Mouse (Mus musculus): ENCODE data around the gene D230025D16Rik. TPM values are rescaled to one million over a fixed set of nuclear protein-coding genes. Genes with fewer than 3 reads are reported as not detected.

Gene D230025D16Rik
- polyA plus RNA-seq, 1 experiment = 1.3 TPM

DNA sequence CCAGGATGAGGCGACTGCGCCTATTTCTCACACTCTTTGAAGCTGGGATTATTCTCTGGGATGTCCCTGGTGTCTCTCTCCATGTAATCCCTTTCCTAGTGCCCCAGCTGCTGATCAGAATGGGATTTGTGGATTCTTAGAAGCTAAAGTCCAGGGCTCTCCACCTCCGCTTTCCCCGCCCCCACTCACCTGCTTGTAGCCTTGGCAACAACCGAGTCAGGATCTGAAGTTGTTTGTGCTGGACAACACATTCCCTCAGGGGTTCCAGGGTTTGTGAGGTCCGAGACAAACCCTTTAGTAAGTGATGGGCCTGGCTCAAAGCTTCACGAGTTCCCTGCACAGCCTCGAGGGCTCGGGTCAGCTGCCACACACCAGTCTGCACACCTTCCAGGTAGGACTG is 69.8 kb downstream of the D230025D16Rik start:
- TF ChIP-seq GATA1 (IDR thresholded peaks at IDR 0.05; ENCODE audit: low read length) (no peak), TAL1 (IDR thresholded peaks at IDR 0.05; ENCODE audit: low read length) (no peak)
- H3K9me3 ChIP-seq (ENCODE audit: control insufficient read depth, low read length) = no peaks in the 10 kb centered on the region
- H3K36me3 ChIP-seq (ENCODE audit: control insufficient read depth) = peaks cover 28% of the 10 kb centered on the region
- H3K4me3 ChIP-seq (replicated peaks) = no peak overlapping the region
- peaks cover 17% of the 10 kb centered on the region for H3K27me3 ChIP-seq (ENCODE audit: control insufficient read depth)
- peaks cover 55% of the 10 kb centered on the region for H3K4me1 ChIP-seq (ENCODE audit: control insufficient read depth)

DNA sequence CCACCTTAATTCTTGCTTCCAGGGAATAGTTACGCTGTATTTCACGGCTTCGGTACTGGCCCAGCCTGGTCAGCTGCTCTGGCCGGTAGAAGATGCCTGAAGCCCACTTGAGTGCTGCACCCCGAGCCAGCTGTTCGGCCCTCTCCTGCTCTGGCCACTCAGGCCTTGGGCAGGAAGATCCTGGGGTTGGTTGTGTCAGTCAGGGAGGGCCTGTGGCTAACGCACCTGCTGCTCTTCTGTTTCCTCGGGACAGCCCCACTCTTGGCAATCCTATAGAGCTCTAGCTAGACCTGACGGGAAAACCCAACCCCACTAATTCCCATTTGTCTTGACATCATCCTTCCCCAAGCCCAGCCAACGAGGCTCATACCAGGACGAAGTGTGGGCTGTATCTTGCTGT is 70.3 kb downstream of the D230025D16Rik start:
- TF ChIP-seq GATA1 (IDR thresholded peaks at IDR 0.05; ENCODE audit: low read length) (no peak), TAL1 (IDR thresholded peaks at IDR 0.05; ENCODE audit: low read length) (0 out of 3 replicates have a peak, but pooled peaks have one; percentile 7)
- Histone ChIP-seq H3K4me1 (ENCODE audit: control insufficient read depth) (peaks cover 55% of the 10 kb centered on the region), H3K9me3 (ENCODE audit: control insufficient read depth, low read length) (no peaks in the 10 kb centered on the region), H3K4me3 (replicated peaks) (peak overlapping the region; percentile 31), H3K27me3 (ENCODE audit: control insufficient read depth) (peaks cover 12% of the 10 kb centered on the region), H3K36me3 (ENCODE audit: control insufficient read depth) (peaks cover 33% of the 10 kb centered on the region)

DNA sequence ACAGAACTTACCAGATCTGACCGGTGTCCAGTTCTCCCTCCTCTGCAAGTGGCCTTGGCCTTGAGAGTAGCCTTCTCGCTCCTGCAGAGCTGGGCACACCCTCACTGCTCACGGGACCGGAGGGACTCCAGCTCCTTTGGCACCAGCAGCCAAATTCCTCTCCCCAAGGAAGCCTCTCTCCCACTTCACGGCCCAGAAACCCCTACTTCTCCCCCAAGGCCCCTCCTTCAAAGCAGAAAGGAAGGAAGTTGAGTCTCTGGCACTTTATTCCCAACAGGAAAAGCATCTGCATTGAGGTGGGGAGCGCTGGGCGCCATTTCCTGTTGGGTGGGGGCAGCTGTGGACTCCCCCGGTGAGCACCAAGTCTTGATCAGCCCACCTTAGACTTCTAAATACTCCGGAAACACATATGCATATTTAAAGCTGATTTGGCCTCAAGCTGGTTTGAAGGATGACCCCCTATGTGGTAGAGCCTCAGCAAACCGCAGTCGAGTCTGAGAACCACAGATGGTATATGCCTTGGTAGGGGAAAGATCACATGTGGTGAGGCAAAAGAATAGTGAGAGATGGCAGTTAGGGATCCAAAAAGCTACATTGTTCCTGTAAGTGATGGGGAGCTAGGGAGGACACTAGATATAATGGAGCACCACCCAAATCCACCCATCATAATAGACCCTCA is 71.1 kb downstream of the D230025D16Rik start, which contains the start of gene Exoc3l:
Exoc3l (minus strand) TSS at position 207 of the 679 bp plus-strand sequence.
- Histone ChIP-seq H3K27me3 (ENCODE audit: control insufficient read depth) (peaks cover 5% of the 10 kb centered on the region), H3K36me3 (ENCODE audit: control insufficient read depth) (peaks cover 41% of the 10 kb centered on the region), H3K4me3 (replicated peaks) (peak within 1 kb of the TSS; percentile 67), H3K4me1 (ENCODE audit: control insufficient read depth) (peaks cover 55% of the 10 kb centered on the region), H3K9me3 (ENCODE audit: control insufficient read depth, low read length) (no peaks in the 10 kb centered on the region)
- TF ChIP-seq TAL1 (IDR thresholded peaks at IDR 0.05; ENCODE audit: low read length) = no peak
- TF ChIP-seq GATA1 (IDR thresholded peaks at IDR 0.05; ENCODE audit: low read length) = no peak

GRCm38 (mm10) chr8:105297511-105298192 is 72.7 kb downstream of the D230025D16Rik start, which contains the start of gene E2f4:
Gene E2f4 (plus strand): TSS chr8:105297663.
- no peaks in the 10 kb centered on the region for H3K9me3 ChIP-seq (ENCODE audit: control insufficient read depth, low read length)
- H3K27me3 ChIP-seq (ENCODE audit: control insufficient read depth) = peaks cover 5% of the 10 kb centered on the region
- no peak for TF ChIP-seq TAL1 (IDR thresholded peaks at IDR 0.05; ENCODE audit: low read length)
- no peak for TF ChIP-seq GATA1 (IDR thresholded peaks at IDR 0.05; ENCODE audit: low read length)
- peak within 1 kb of the TSS; percentile 67 for H3K4me3 ChIP-seq (replicated peaks)
- H3K4me1 ChIP-seq (ENCODE audit: control insufficient read depth) = peaks cover 68% of the 10 kb centered on the region
- peaks cover 57% of the 10 kb centered on the region for H3K36me3 ChIP-seq (ENCODE audit: control insufficient read depth)

GRCm38 (mm10) chr8:105298351-105299252 is 73.7 kb downstream of the D230025D16Rik start:
- no peaks in the 10 kb centered on the region for H3K9me3 ChIP-seq (ENCODE audit: control insufficient read depth, low read length)
- peaks cover 67% of the 10 kb centered on the region for H3K36me3 ChIP-seq (ENCODE audit: control insufficient read depth)
- peak overlapping the region; percentile 67 for H3K4me3 ChIP-seq (replicated peaks)
- TF ChIP-seq GATA1 (IDR thresholded peaks at IDR 0.05; ENCODE audit: low read length) = 0 out of 2 replicates have a peak, but pooled peaks have one; percentile 15
- no peak for TF ChIP-seq TAL1 (IDR thresholded peaks at IDR 0.05; ENCODE audit: low read length)
- H3K27me3 ChIP-seq (ENCODE audit: control insufficient read depth) = no peaks in the 10 kb centered on the region; the same call in 1 of the 2 replicates
- H3K4me1 ChIP-seq (ENCODE audit: control insufficient read depth) = peaks cover 77% of the 10 kb centered on the region

- H3K4me3 ChIP-seq (replicated peaks) = peak overlapping the region; percentile 67
- peaks cover 88% of the 10 kb centered on the region for H3K4me1 ChIP-seq (ENCODE audit: control insufficient read depth)
- H3K36me3 ChIP-seq (ENCODE audit: control insufficient read depth) = peaks cover 80% of the 10 kb centered on the region
- peak; percentile 84 for TF ChIP-seq TAL1 (IDR thresholded peaks at IDR 0.05; ENCODE audit: low read length)
- TF ChIP-seq GATA1 (IDR thresholded peaks at IDR 0.05; ENCODE audit: low read length) = peak; percentile 91
- no peaks in the 10 kb centered on the region for H3K9me3 ChIP-seq (ENCODE audit: control insufficient read depth, low read length)
- no peaks in the 10 kb centered on the region; the same call in 1 of the 2 replicates for H3K27me3 ChIP-seq (ENCODE audit: control insufficient read depth)
These were observed 75.0 kb downstream of the D230025D16Rik start for GRCm38 (mm10) chr8:105299962-105300361.

Other genes with a start within 250 kb of the D230025D16Rik start
- not detected in 2 replicates for gene Ces2h, start 224.3 kb upstream of the D230025D16Rik start, polyA plus RNA-seq (2012)
- gene Ces3a, start 176.5 kb upstream of the D230025D16Rik start, polyA plus RNA-seq (2012) = not detected in 2 replicates
- not detected in 2 replicates for gene Ces3b, start 141.4 kb upstream of the D230025D16Rik start, polyA plus RNA-seq (2012)
- gene Ces4a, start 93.3 kb upstream of the D230025D16Rik start, polyA plus RNA-seq (2012) = not detected in 2 replicates
- 0.06 and 0.11 TPM in 2 replicates for gene Cbfb, start 54.5 kb upstream of the D230025D16Rik start, polyA plus RNA-seq (2012)
- 0.74 and 1.0 TPM in 2 replicates for gene B3gnt9, start 30.0 kb downstream of the D230025D16Rik start, polyA plus RNA-seq (2012)
- 1.7 and 2.0 TPM in 2 replicates for gene Tradd, start 39.5 kb downstream of the D230025D16Rik start, polyA plus RNA-seq (2012)
- 0.10 and 0.27 TPM in 2 replicates for gene Fbxl8, start 39.5 kb downstream of the D230025D16Rik start, polyA plus RNA-seq (2012)
- gene Hsf4, start 44.7 kb downstream of the D230025D16Rik start, polyA plus RNA-seq (2012) = not detected in 2 replicates
- not detected in 2 replicates for gene Nol3, start 51.0 kb downstream of the D230025D16Rik start, polyA plus RNA-seq (2012)
- 0.01 and 0.09 TPM in 2 replicates for gene 4931428F04Rik, start 64.7 kb downstream of the D230025D16Rik start, polyA plus RNA-seq (2012)
- gene Exoc3l, start 71.0 kb downstream of the D230025D16Rik start, polyA plus RNA-seq (2012) = 1.6 and 1.7 TPM in 2 replicates
- gene E2f4, start 72.5 kb downstream of the D230025D16Rik start, polyA plus RNA-seq (2012) = 30.0 and 45.9 TPM in 2 replicates
- 0.97 and 1.1 TPM in 2 replicates for gene Elmo3, start 80.5 kb downstream of the D230025D16Rik start, polyA plus RNA-seq (2012)
- gene Lrrc29, start 101.1 kb downstream of the D230025D16Rik start, polyA plus RNA-seq (2012) = 2.5 and 3.1 TPM in 2 replicates
- 3.4 and 3.5 TPM in 2 replicates for gene Tmem208, start 101.2 kb downstream of the D230025D16Rik start, polyA plus RNA-seq (2012)
- 0.19 and 0.21 TPM in 2 replicates for gene Fhod1, start 122.8 kb downstream of the D230025D16Rik start, polyA plus RNA-seq (2012)
- 0.02 TPM in 1 of 2 replicates, not detected in the other for gene Slc9a5, start 123.7 kb downstream of the D230025D16Rik start, polyA plus RNA-seq (2012)
- not detected in 2 replicates for gene Plekhg4, start 148.1 kb downstream of the D230025D16Rik start, polyA plus RNA-seq (2012)
- gene Kctd19, start 188.4 kb downstream of the D230025D16Rik start, polyA plus RNA-seq (2012) = not detected in 2 replicates
- 0.03 and 0.05 TPM in 2 replicates for gene Lrrc36, start 188.4 kb downstream of the D230025D16Rik start, polyA plus RNA-seq (2012)
- 0.34 and 0.96 TPM in 2 replicates for gene Tppp3, start 246.4 kb downstream of the D230025D16Rik start, polyA plus RNA-seq (2012)

Measured in erythroblast, embryonic 14.5 days (primary cell).